Mouse (Mus musculus) liver, embryonic 14.5 days (tissue): ENCODE results near the gene Csk.

Experiments used
- CTCF ChIP-seq: IDR thresholded peaks from 2 replicates; pipeline ENCODE4 v1.5.1; 2016; ENCODE audit warnings: antibody characterized with exemption, low read depth, control low read depth
- EP300 ChIP-seq: IDR thresholded peaks from 2 replicates; pipeline ENCODE4 v1.6.1; 2016; ENCODE audit warnings: antibody characterized with exemption, low read depth

DNA sequence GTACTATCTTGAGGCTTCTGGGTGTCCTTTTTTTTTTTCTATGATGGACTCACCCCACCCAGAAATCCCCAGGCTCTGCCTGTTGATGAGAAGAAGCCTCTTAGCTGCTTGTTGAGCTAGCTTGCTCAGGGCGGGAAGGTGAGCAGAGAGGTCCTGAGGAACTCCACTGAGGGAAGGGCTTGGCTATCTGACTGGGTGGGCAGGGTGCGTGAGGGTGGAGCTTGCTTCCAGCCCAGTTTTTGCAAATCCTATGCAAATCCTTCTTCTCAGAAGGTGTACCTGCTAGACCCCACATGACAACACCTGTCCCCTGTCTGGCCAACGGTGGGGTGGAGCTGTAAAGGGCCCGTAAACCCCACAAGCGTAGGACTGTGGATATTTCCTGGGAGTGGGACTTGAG lies at the start of gene Csk:
- TF ChIP-seq CTCF (no peak), EP300 (no peak)
